Mouse (Mus musculus): ENCODE results near the gene Chid1. TPM values are rescaled to one million over a fixed set of nuclear protein-coding genes. Genes with fewer than 3 reads are reported as not detected.
A peak's percentile ranks its signal among the peaks of the same experiment; 100 is the strongest.

Chid1 gene
- polyA plus RNA-seq, 1 experiment = 89.4 TPM

DNA sequence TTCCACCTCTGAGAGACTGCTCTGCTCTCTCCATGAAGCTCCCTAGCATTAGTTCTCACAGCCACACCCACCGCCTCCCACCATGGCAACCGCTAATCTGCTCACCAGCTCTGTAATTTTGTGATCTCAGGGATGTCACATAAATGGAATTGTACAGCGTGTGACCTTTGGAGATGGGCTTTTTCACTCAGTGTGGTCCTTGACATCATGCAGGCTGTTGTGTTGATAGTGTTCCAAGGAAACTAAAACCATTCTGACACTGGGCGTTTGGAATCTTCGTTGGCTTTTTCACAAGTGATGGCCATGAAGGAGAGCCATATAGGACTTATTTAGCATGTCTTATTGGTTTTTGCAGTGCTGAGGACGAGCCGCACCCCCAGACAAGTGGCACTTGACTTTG lies 26.9 kb upstream of the Chid1 start:
- Histone ChIP-seq H3K27me3 (ENCODE audit: control insufficient read depth, insufficient read depth, low read length) (no peaks in the 10 kb centered on the region), H3K4me3 (ENCODE audit: control insufficient read depth, low read depth, low read length) (no peak overlapping the region), H3K36me3 (ENCODE audit: control insufficient read depth, insufficient read depth, low read length) (no peaks in the 10 kb centered on the region), H3K4me1 (ENCODE audit: control insufficient read depth, insufficient read depth, low read length) (peaks cover 10% of the 10 kb centered on the region), H3K27ac (ENCODE audit: control insufficient read depth, insufficient read depth, low read depth, low read length) (no peak overlapping the region)
- TF ChIP-seq CTCF (IDR thresholded peaks at IDR 0.05; ENCODE audit: control insufficient read depth, insufficient read depth, insufficient replicate concordance, low read depth, low read length) = no peak
- TF ChIP-seq POLR2A (IDR thresholded peaks at IDR 0.05; ENCODE audit: control insufficient read depth, low read depth, low read length) = no peak

DNA sequence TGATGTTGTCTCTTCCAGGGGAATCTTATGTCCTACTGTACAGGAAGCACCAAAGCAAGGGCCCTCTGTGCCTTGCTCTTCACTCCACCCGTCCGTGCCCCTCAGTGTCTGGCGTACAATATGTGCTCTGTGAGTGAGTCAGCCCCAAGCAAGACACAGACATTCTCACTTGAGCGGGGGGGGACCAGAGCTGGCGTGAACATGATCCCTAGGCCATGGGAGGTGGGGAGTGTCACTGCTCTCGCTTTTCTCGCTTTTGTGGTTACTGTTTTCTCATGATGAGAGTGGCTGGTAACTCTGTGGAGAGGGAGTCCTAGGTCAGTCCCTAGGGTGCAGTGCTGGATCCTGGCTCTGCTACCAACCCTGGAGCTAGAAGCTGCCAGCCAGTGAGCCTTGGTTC lies 24.9 kb upstream of the Chid1 start:
- no peak for TF ChIP-seq CTCF (IDR thresholded peaks at IDR 0.05; ENCODE audit: control insufficient read depth, insufficient read depth, insufficient replicate concordance, low read depth, low read length)
- no peak for TF ChIP-seq POLR2A (IDR thresholded peaks at IDR 0.05; ENCODE audit: control insufficient read depth, low read depth, low read length)
- Histone ChIP-seq H3K36me3 (ENCODE audit: control insufficient read depth, insufficient read depth, low read length) (no peaks in the 10 kb centered on the region), H3K4me3 (ENCODE audit: control insufficient read depth, low read depth, low read length) (no peak overlapping the region), H3K27me3 (ENCODE audit: control insufficient read depth, insufficient read depth, low read length) (no peaks in the 10 kb centered on the region), H3K4me1 (ENCODE audit: control insufficient read depth, insufficient read depth, low read length) (peaks cover 13% of the 10 kb centered on the region), H3K27ac (ENCODE audit: control insufficient read depth, insufficient read depth, low read depth, low read length) (no peak overlapping the region)

DNA sequence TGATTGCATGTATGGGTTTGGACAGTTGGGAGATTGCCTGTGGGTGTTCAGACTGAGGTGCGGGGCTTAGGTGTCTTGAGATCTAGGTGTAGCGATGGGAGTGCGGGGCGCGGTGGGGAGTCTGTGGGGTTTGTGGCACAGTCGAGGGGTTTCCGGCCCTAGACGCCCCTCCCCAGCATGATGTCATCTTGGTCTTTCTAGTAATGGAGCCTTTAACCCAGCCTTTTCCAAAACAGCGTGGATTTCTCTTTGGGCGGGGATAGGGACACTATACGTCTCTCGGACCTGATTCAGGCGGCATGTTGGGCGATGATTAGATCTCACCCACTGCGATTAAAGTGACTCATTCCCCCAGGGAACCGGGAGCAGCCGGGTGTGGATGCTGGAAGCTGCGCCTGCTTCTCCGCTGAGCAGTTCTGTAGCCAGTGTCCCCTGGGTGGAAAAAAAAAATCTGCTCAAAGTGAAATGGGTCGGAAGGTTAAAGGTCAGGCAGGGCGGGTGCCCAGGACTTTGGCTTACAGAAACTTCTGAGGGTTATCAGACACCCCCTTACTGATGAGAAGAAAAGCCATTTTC lies 23.3 kb upstream of the Chid1 start:
- TF ChIP-seq CTCF (IDR thresholded peaks at IDR 0.05; ENCODE audit: control insufficient read depth, insufficient read depth, insufficient replicate concordance, low read depth, low read length) (no peak), POLR2A (IDR thresholded peaks at IDR 0.05; ENCODE audit: control insufficient read depth, low read depth, low read length) (0 out of 2 replicates have a peak, but pooled peaks have one; percentile 24)
- Histone ChIP-seq H3K4me3 (ENCODE audit: control insufficient read depth, low read depth, low read length) (peak overlapping the region; percentile 86), H3K27ac (ENCODE audit: control insufficient read depth, insufficient read depth, low read depth, low read length) (no peak overlapping the region)

DNA sequence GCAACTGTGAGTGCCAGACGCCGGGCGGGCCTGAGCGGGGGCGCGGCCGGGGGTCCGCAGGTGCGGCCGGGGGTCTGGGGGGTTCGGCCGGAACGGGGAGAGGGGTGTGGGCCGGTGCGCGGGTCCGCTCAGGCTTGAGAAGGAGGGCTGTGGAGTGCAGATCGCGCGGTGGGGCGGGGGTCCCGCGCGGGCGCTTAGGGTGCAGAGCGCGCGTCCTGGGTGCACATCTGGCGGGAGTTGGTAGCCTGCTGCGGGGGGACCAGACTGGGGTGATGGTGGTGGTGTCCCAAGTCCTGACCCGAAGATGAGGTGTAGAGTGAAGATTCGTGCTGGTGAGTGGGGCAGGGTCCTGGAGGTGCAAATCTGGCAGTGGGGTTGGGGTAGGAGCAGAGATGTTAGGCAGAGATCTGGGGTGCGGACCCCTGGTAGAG lies 22.8 kb upstream of the Chid1 start:
- Histone ChIP-seq H3K4me1 (ENCODE audit: control insufficient read depth, insufficient read depth, low read length) (peaks cover 13% of the 10 kb centered on the region), H3K36me3 (ENCODE audit: control insufficient read depth, insufficient read depth, low read length) (no peaks in the 10 kb centered on the region), H3K27me3 (ENCODE audit: control insufficient read depth, insufficient read depth, low read length) (no peaks in the 10 kb centered on the region), H3K27ac (ENCODE audit: control insufficient read depth, insufficient read depth, low read depth, low read length) (no peak overlapping the region), H3K4me3 (ENCODE audit: control insufficient read depth, low read depth, low read length) (peak overlapping the region; percentile 86)
- TF ChIP-seq CTCF (IDR thresholded peaks at IDR 0.05; ENCODE audit: control insufficient read depth, insufficient read depth, insufficient replicate concordance, low read depth, low read length) (no peak), POLR2A (IDR thresholded peaks at IDR 0.05; ENCODE audit: control insufficient read depth, low read depth, low read length) (no peak)

More for the DNA sequence above, 23.3 kb upstream of the Chid1 start:
- no peaks in the 10 kb centered on the region for H3K27me3 ChIP-seq (ENCODE audit: control insufficient read depth, insufficient read depth, low read length)
- H3K36me3 ChIP-seq (ENCODE audit: control insufficient read depth, insufficient read depth, low read length) = no peaks in the 10 kb centered on the region
- H3K4me1 ChIP-seq (ENCODE audit: control insufficient read depth, insufficient read depth, low read length) = peaks cover 13% of the 10 kb centered on the region

DNA sequence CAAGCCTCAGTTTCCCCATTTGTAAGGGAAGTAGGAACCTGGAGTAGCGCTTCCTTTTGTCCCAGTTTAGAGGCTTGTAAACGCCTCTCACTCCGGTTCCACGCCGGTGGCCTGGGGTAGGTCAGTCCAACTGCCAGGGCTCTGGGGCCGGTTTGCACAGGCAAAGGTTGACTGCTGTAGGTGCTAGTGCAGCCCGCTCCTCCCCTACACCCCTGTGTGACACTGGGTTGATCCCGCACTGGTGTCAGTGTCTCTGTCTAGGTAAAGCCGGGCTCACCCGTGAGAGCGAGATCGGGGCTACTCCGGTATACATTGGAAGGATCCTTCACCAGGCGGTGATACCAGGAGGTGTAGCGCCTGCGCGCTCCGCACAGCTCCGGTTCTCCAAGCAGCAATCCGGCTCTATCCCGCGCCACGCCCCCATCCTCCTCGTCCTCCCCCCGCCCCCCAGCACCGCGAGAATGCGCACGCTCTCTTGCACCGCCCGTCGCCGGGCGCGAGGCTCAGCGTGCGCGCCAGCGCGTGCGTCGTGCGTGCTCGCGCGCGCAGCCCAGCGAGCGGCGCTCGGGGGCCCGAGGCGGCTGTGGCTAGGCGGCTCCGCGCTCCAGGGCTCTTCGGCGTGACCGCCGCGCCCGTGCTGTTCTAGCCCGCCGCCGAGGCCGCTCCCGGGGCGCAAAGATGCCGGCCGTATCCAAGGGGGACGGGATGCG lies 22.2 kb upstream of the Chid1 start, which contains the start of gene Ap2a2:
Gene Ap2a2, plus strand, starts transcription at position 492 of the 710 bp plus-strand sequence.
- H3K27me3 ChIP-seq (ENCODE audit: control insufficient read depth, insufficient read depth, low read length) = no peaks in the 10 kb centered on the region
- TF ChIP-seq CTCF (IDR thresholded peaks at IDR 0.05; ENCODE audit: control insufficient read depth, insufficient read depth, insufficient replicate concordance, low read depth, low read length) = no peak
- peak; percentile 75 for TF ChIP-seq POLR2A (IDR thresholded peaks at IDR 0.05; ENCODE audit: control insufficient read depth, low read depth, low read length)
- peak within 1 kb of the TSS; percentile 86 for H3K4me3 ChIP-seq (ENCODE audit: control insufficient read depth, low read depth, low read length)
- H3K36me3 ChIP-seq (ENCODE audit: control insufficient read depth, insufficient read depth, low read length) = no peaks in the 10 kb centered on the region
- peaks cover 13% of the 10 kb centered on the region for H3K4me1 ChIP-seq (ENCODE audit: control insufficient read depth, insufficient read depth, low read length)
- H3K27ac ChIP-seq (ENCODE audit: control insufficient read depth, insufficient read depth, low read depth, low read length) = no peak within 1 kb of the TSS

DNA sequence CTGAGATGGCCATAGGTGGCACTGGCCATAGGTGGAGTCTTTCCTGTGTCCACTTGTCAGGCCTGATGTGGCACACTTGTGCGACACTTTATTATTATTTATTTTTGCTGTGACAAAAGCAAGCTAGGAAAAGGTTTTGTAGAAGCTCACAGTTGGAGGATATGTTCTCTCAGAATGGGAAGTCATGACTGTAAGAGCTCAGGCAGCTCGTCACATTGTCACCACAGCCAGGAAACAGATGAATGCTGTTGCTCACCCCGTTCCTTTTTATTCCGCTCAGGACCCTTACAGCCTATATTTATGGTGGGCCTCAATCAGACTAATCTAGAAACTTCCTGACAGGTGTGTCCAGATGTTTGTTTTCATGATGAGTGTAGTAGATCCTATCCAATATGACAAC lies 20.8 kb upstream of the Chid1 start:
- no peak overlapping the region for H3K4me3 ChIP-seq (ENCODE audit: control insufficient read depth, low read depth, low read length)
- TF ChIP-seq CTCF (IDR thresholded peaks at IDR 0.05; ENCODE audit: control insufficient read depth, insufficient read depth, insufficient replicate concordance, low read depth, low read length) (no peak), POLR2A (IDR thresholded peaks at IDR 0.05; ENCODE audit: control insufficient read depth, low read depth, low read length) (no peak)
- no peaks in the 10 kb centered on the region for H3K36me3 ChIP-seq (ENCODE audit: control insufficient read depth, insufficient read depth, low read length)
- peaks cover 13% of the 10 kb centered on the region for H3K4me1 ChIP-seq (ENCODE audit: control insufficient read depth, insufficient read depth, low read length)
- H3K27ac ChIP-seq (ENCODE audit: control insufficient read depth, insufficient read depth, low read depth, low read length) = no peak overlapping the region
- no peaks in the 10 kb centered on the region for H3K27me3 ChIP-seq (ENCODE audit: control insufficient read depth, insufficient read depth, low read length)

DNA sequence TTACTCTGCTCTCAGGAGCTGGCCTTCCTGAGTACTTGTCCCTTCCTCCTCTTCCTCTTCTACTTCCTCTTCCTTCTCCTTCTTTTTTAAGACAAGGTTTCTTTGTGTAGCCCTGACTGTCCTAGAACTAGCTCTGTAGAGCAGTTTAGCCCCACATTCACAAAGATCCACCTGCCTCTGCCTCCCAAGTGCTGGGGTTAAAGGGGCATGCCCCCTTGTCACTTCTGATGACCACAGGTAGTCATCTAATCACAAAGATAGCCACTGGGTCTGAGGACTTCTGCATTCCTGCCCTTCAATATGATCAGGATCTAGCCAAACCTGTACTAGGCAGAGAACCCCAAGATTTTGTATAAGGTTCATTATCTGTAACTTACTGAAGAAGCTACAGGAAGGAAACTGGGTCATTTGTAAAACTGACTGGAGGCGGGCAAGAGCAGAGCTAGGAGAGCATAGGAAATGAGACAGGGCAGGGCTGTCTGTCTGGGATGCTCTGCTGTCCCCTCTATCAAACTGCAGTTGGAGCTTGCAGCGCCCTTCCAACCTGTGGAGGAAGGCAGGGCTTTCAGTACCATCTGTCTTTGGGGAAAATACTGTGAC lies 20.2 kb upstream of the Chid1 start:
- peaks cover 13% of the 10 kb centered on the region for H3K4me1 ChIP-seq (ENCODE audit: control insufficient read depth, insufficient read depth, low read length)
- no peak overlapping the region for H3K4me3 ChIP-seq (ENCODE audit: control insufficient read depth, low read depth, low read length)
- TF ChIP-seq CTCF (IDR thresholded peaks at IDR 0.05; ENCODE audit: control insufficient read depth, insufficient read depth, insufficient replicate concordance, low read depth, low read length) = no peak
- no peak for TF ChIP-seq POLR2A (IDR thresholded peaks at IDR 0.05; ENCODE audit: control insufficient read depth, low read depth, low read length)

More for the DNA sequence above, 20.2 kb upstream of the Chid1 start:
- Histone ChIP-seq H3K36me3 (ENCODE audit: control insufficient read depth, insufficient read depth, low read length) (no peaks in the 10 kb centered on the region), H3K27me3 (ENCODE audit: control insufficient read depth, insufficient read depth, low read length) (no peaks in the 10 kb centered on the region), H3K27ac (ENCODE audit: control insufficient read depth, insufficient read depth, low read depth, low read length) (no peak overlapping the region)

Measured in testis, adult 2 months (tissue).